Mouse (Mus musculus): ENCODE measurements around the gene Dennd2a. TPM values are rescaled to one million over a fixed set of nuclear protein-coding genes. Genes with fewer than 3 reads are reported as not detected.

Dennd2a gene
- total RNA-seq, 2 experiments from 2014 or later, result 2.8 to 3.1 TPM

DNA sequence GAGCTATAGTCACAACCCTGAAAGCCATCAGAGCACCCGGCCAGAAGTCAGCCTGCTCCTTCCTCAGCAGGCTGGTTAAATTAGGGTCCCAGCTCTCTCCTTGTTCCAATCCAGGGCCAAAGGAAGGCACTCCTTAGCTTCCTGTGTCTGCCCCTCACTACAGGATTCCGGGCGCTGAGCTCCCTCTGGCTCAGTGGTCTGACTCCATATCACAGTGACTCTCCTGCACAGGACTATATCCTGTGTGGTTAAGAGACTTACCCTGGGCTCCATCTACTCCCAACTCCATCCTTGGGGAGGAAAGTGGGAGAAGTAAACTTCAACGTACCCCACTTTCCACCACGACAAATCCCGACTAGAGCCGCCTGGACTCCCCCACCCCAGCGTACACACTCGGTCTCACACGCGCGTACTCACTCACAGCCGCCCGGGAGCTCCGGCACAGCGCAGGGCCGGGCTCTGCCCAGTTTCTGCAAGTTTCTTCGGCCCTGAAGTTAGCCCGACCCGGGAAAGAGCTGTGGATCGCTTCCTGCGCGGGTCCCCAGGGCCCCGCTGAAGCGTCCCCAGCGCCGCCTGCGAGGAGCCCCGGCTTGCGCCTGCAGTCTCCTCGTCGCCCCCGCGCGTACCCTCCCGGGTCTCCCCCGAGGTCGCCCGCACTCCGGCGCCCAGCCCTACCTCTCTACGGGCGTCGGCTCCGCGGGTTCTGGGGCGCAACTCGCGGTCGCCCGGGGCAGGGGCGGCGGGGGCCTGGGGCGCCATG lies 587 bp downstream of the Dennd2a start:
- peak; percentile 25 for DNase-seq (ENCODE audit: low spot score)

DNA sequence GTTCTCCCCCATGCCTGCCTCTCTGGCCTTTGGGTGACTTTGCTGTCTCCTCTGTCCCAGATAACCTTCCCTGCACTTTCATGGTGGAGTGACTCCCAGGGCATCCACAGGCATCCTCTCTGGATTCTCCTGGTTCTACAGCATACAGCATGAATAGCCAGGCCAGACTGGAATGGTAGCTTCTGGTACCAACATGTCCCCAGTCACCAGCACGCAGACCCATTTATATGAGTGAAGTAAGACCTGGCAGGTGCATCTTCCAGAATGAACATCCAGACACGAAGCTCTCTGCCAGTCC lies 2.1 kb downstream of the Dennd2a start:
- no peak for DNase-seq (ENCODE audit: low spot score)

DNA sequence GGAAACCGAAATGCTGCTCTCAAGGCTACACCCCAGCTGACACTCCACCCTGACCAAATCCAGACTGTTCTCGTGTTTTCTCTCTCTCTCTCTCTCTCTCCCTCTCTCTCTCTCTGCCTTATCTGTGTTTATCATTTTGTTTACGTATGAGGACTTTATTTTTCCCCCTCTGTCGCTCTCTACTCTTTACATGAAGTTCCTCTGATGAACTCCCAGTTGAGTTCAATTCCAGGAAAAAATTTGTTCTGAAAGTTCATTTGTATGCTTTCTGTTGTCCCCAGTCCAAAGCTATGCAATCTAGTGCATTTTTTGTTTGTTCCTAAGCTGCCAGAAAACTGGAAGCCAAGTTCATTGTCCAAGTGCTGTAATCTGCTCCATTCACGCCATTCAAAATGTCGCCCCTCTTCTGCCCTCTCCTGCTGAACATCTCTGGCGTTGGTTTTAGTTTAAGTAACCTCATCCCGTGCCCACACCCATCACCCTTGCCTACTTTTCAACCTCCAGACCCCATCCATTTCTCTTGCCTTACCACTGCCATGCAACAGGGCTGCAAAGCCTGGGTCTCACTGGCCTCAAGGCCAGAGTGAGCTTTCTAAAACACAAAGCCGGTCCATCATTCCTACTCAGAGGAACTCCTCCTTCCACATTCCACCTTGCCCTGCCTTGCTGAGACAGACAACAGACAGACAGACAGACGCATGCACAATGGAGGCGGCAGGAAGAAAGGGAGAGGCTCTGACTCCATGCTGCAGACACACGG lies 2.6 kb downstream of the Dennd2a start:
- no peak for DNase-seq (ENCODE audit: low spot score)

DNA sequence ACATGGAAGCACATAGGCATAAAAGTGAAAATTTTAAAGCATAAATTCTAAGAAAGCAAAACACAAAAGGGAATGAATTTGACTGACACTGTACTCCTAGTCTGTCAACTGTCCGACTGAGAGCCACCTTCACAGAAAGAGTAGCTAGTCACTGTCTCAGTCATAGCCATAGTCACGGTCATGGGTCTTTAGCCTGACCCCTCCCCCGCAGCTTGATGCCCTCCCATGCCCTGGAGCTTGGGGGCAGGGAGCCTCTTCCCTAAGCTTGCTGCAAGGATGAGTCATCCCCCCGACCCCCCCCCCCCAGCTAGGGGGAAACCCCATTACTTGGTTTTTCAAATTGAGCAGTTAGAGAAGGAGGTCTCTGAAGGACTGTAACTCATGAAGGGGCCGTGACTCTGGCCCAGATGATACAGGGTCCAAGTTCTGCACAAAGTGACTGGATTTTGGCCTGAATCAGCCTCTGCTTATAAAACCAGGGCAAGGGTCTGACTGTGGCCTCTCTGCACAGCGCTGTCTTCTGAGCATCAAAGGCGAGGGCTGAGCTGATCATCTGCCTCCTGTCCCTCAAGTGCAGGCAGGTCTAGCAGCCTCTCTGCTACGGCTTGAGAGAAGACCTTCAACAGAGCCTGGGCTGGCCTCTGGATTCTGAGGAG lies 5.6 kb downstream of the Dennd2a start:
- DNase-seq (ENCODE audit: low spot score), result no peak

DNA sequence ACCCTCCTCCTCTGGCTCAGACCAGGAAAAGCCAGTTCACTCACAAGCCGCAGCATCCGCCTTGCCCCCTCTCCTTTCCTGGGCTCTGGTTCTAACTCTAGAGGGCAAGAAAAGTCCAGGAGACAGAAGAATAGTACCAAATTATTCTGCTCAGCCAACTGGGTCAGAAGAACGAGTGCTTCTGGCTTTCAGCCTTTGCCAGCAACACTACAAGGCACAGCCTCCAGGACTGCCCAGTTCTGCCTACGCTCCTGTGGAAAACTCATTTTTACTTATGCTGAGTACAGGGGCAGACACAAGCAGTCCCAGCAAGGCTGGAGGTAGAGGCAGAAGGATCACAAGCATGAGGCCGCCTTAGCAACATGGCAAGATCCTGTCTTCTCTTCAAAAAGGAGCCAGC lies 9.6 kb downstream of the Dennd2a start:
- no peak for DNase-seq (ENCODE audit: low spot score)

DNA sequence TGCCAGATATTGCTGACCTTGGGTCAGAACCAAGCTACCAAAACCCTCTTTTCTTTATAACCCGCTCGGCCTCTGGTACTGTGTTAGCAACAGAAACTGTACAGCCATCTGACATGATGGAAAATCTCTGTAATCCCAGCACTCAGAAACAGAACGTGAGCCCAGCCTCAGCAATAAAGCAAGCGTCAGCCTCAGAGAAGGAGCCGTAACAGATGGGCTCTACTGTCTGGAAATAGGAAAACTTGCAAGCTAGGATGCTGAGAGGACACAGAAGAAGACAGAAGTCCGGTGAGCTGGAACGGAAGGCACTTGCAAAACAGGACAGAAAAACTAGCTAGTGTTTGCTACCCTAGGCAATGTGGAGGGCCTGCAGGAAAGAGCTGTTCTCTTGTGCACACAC lies 12.2 kb downstream of the Dennd2a start:
- no peak for DNase-seq (ENCODE audit: low spot score)

DNA sequence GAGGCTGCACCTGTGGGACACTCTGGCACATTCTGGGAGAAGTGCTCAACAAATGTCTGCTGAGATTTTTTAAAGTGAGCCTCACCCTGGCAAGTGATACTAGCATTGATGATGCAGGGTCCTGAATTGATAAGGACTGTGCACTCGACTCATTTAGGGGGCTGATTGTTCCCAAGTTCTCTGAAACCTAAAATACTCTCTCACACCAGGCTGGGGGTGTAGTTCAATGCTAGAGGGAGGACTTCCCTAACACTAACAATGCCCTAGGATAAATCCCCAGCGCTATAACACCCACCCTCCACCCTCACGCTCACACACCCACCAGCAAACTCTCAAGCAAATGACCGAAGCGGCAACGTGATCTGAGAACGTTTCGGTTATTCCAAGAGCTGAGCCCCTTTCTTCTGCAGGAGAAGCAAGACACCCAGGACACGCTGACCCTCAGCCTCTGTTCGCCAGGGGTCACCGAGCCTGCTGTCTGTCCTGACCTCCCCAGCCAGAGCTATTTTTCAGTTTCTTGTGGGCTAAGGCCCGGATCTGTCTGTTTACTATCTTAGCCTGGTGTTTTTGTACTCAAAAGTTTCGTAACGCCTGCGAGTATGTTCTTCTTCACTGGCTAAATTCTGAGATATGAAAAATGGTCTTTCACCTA lies 13.8 kb downstream of the Dennd2a start:
- DNase-seq (ENCODE audit: low spot score), result no peak

DNA sequence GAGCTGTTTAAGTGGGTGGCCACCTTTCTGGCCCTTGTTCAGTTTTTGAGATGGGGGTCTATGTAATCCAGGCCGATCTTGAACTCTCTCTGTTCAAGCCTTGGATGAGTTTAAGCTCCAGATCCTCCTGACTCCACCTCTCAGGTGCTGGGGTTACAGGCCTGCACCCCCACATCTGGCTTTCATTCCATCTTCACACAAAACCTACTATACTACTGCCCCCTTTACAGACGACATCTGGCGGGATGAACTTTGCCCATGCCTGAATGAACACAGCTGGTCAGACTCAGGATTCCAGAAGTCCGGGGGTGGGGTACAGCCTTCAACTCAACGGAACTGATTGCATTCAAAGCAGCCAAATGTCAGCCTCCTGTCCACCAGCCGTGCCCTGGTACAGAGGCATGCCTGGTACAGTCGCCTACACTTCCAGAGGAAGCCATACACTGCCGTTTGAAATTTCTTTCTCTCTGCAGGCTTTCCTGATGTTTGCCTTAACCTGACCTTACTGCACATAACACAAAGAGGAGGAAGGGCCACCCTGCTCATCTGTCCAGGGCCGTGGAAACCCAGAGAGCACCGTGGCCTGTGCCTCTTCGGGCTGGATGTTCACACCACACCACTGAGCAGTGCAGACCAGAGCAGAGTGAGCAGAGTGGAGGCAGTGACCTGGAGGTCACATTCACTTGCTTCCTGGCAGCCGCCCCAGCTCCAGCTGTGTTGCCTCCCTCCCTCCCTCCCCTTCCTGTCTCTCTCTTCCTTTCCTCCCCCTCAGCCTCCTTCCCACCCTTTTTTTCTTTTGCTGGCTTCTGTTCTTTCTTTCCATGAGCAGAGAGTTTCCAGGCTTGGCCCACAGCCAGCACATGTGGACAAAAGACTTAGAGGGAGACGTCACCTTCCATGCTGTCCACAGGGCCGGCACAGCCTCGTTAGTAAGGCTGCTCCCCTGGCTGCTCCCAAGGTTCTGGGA lies 14.8 kb downstream of the Dennd2a start:
- DNase-seq (ENCODE audit: low spot score), result peak; percentile 88

DNA sequence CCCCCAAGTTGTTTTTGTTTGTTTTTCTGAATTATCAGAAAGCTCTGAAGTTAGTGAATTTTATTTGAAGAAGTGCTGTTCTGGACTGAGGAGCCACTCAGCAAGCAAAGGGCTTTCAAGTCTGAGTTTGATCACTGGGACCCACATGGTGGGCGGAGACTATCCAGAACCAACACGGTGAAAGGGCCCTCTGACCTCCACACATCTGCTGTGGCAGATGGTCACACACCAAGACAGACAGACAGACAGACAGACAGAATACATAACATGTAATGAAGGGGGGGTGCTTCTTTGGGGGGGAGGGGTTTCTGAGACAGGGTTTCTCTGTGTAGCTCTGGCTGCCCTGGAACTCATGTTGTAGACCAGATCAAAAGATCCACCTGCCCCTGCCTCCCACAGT lies 17.1 kb downstream of the Dennd2a start:
- no peak for DNase-seq (ENCODE audit: low spot score)

DNA sequence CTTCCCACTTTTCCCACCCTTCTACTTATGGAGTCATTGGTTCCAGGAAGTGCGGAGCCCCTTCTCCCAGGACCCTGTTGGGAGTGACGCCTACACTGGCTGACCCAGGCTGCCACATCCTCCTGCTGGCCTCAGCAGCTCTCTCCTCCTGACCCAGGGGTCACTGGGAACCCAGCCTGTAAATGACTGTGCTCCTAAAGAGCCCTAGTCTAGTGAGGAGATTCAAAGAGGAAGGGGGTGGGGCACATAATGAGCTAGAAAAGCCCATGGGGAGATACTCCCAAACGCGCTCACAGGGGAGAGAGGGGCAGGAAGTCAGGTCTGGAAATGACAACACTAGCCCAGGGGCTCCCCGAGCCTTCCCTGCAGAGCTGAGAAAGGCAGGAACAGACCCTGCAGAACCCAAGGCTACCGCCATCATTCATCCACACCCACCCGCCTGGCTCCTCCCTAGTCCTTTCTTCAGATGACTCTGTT lies 17.9 kb downstream of the Dennd2a start:
- peak; percentile 57 for DNase-seq (ENCODE audit: low spot score)

DNA sequence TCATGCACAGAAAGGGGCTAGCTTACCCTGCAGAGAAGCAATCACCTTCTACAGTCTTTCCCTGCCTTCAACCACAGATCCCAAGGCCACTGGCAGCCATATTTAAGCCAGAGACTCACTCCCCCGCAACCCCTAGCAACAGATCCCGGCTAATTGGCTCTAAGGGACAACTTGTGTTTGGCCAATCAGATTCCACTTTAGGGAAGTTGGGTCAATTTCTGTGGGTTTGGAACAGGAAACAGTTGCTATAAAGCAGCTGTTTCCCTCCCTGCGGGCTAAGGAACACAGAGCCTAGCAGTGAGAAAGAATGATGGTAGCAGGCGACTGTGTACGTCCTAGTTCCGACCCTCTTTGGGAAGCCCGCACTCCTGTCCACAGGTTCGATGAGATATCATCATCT lies 19.4 kb downstream of the Dennd2a start:
- no peak for DNase-seq (ENCODE audit: low spot score)

DNA sequence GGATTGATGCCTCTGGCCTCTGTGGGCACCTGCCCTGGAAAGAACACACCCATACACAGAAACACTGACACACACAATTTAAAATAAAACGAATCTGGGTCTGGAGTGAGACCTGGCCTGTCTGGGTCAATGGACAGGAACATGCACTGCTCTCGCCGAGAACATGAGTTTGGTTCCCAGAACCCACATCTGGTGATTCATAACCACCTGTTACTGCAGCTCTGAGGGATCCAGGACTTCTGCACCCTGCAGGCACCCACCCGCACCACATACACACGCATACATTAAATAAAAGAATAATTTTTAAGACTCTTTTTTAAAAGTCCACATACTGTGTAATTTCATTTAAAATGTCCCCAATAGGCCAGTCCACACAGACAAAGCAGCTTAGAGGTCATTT lies 20.4 kb downstream of the Dennd2a start:
- DNase-seq (ENCODE audit: low spot score), result no peak

DNA sequence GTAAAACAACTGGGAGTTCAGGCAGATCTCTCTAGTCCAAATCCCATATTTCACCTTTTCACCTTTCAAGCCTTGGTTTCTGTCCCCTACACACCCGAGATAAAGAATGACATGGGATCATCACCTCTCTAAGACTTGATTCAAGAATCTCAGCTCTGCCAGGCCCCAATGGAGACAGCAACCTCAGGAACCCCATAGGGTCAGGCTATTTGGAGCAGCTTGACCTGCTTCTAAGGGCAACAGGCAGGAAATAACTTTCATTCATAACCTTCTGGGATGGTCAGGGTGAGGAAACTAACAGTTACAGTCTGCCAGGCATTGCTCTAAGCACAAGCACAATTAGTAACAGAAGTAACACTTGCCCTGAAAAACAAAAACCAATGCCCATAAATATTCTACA lies 21.0 kb downstream of the Dennd2a start:
- no peak for DNase-seq (ENCODE audit: low spot score)

DNA sequence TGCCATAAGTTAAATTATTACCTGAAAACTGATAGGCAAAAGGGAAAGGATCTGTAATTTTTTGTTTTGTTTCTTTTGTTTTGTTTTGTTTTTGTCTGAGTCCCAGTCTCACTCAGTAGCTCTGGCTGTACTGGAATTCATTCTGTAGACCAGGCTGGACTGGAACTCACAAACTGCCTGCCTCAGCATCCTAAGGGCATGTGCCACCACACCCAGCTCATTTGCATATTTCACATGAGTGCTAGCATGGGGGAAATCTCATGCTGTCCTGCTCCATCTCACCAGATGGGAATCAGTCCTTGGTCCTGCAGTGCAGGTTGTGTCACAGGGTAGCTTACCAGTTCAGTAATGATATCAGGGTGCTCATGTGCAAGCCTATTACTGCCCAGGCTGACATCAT lies 22.7 kb downstream of the Dennd2a start:
- no peak for DNase-seq (ENCODE audit: low spot score)

DNA sequence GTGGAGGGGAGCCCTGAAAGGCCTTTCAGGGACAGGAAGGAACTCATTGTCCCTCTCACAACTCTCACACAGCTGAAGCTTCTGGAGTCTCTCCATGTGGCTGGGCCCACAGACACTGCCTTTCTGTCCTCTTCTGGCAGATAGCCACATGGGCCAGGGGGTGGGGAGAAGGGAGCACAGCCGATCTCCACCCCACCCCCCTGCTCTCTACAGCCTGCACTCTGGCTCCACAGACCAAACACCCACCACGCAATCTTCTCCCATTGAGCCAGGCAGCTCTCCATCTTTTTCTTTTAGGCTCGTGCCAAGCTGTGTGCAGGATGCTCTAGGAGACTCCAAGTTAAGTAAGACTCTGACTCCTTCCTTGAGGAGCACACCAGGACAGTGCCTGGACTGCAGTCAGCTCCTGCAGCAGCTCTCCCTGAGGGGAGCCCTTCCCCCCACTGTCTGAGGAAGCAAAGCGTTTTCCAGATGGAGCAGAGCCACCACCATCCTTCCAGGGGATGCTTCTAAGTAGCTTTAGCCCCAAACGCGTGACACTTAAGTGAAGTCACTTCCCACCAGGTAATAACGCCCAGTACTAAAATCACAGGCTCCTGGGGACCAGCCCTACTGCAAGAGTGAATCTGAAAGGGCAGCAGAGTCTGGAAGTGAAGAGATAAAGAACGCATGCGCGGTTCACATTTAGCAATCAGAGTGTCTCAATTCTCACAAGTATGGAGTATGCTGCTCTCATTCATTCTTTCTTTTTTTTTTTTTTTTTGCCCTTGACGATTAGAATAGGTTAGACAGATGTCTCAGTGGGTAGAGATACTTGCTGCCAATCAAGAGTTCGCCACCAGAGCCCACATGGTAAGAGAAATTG lies 28.8 kb downstream of the Dennd2a start:
- DNase-seq (ENCODE audit: low spot score), result peak; percentile 79

DNA sequence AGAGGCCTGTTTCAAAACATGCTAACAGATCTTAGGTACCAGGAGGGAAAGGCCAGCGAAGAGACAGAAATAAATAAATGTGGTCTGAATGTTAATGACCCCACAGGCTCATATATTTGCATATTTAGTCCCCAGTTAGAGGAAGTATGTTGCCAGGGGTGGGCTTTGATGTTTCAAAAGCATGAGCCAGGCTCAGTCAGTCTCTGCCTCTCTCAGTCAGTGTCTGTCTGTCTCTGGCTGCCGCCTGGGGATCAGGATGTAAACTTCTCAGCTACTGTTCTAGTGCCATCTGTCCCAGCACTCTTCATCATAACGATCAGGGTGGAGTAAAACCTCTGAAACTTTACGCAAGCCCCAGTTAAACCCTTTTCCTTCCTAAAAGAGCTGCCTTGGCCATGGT lies 29.9 kb downstream of the Dennd2a start:
- no peak for DNase-seq (ENCODE audit: low spot score)

DNA sequence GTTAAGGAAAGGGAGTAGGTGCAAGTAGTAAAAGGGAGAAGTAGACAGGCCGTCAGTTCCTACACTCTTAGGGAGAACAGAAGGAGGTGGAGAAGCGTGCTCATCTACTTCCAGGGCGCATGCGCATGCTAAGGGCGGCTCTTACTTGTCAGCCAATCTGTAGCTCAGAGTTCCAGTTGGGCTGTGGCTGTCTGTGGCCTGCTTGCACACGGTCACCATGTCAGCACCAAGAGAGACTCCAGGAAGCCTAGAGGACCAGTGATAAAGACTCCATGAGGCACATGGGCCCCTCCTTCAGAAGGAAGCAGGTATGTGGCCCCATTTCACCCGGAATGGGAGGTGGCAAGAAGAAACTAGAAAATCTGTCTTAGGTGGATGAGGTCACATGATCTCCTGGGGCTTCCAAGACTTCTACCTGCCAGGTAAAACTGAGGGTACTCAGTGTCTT lies 30.3 kb downstream of the Dennd2a start:
- no peak for DNase-seq (ENCODE audit: low spot score)

DNA sequence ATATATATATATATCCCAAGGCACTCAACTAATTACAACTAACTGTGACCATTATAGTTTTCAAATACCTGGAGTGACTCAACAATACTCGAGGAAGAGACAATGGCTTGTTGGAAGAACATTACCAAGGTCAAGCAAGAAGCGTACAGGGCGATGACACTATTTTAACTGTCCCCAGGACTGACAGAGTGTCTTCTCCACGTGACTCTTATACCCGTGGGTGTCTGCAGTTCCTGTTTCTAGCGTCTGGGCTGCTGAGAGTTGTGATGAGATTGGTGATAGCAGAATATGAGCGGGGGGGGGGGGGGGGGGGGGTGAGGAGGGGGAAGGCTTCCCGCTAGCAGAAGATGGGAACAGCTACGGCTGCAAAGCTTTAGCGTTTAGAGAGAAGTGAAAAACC lies 30.9 kb downstream of the Dennd2a start:
- DNase-seq (ENCODE audit: low spot score), result no peak

DNA sequence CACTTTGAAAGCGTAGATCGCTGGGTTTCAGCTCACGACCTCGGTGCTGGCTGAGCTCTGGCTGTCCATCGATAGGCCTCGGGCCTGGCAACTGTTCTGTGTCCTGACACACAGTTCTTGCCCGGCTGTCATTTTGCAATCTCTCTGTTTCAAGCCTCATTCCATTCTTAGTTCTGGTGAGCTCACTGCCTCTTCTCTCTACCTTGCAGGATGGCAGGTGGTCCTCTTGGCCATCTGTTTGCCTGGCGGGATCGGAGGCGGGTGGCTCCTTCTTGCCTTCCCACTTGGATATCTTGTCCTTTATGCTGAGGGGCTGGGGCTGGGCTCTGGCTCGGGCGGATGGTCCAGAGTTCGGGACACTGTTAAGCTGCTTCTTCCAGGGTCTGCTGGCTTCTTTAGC lies 34.5 kb downstream of the Dennd2a start:
- no peak for DNase-seq (ENCODE audit: low spot score)

DNA sequence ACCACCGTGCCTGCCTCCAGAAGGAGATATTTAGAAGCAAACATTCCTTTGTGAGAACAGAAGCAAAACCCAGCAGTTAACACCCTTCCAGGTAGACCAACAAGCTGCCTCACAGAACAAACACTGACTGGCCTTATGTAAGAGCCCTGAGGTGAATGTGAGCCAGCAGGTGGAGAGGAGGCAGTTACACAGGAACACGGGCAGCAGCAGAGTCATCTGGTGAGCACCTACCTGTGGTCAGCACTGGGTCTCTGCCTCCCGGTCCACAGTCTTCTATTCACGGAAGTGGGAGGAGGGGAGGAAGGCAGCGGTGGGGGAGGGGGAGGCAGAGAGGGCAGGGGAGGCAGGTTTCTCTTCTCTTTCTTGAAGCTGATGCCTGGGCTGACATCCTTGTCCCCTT lies 35.2 kb downstream of the Dennd2a start:
- no peak for DNase-seq (ENCODE audit: low spot score)
